Mouse (Mus musculus): ENCODE measurements at regions not wholly inside any gene's neighbourhood (a gene's known extent, or its start where the extent isn't known, plus 50 kb on each side); places are given as distances from the start of the nearest gene placed in this dataset.

- no peak overlapping the region for H3K9ac ChIP-seq (ENCODE audit: low read depth, low read length)
- ATAC-seq (replicated peaks; ENCODE audit: low FRiP score, low read depth) (no peak), DNase-seq (ENCODE audit: low spot score) (no peak)
- H3K27ac ChIP-seq: no peak overlapping the region
- no peak for TF ChIP-seq CTCF (IDR thresholded peaks at IDR 0.05; ENCODE audit: low read depth)
- no peaks in the 10 kb centered on the region for H3K27me3 ChIP-seq (ENCODE audit: insufficient read depth, low read length)
- WGBS: 29% methylated on average over 2 of the region's 2 CpGs
- H3K4me2 ChIP-seq (ENCODE audit: low read length): no peak overlapping the region
- H3K36me3 ChIP-seq (ENCODE audit: insufficient read depth, low read length): no peaks in the 10 kb centered on the region
- H3K4me3 ChIP-seq (replicated peaks; ENCODE audit: low read depth, low read length): no peak overlapping the region
- no peaks in the 10 kb centered on the region for H3K9me3 ChIP-seq (replicated peaks; ENCODE audit: low read length)
- no peaks in the 10 kb centered on the region for H3K4me1 ChIP-seq (replicated peaks; ENCODE audit: insufficient read depth, low read length)
Measured at GRCm38 (mm10) chr6:106975439-106975838, 175.6 kb upstream of the Crbn start.

- H3K4me1 ChIP-seq (replicated peaks; ENCODE audit: insufficient read depth, low read length): no peaks in the 10 kb centered on the region
- no peak overlapping the region for H3K9ac ChIP-seq (ENCODE audit: low read depth, low read length)
- no peak for TF ChIP-seq CTCF (IDR thresholded peaks at IDR 0.05; ENCODE audit: low read depth)
- H3K4me3 ChIP-seq (replicated peaks; ENCODE audit: low read depth, low read length): no peak overlapping the region
- H3K9me3 ChIP-seq (replicated peaks; ENCODE audit: low read length): no peaks in the 10 kb centered on the region
- no peaks in the 10 kb centered on the region for H3K36me3 ChIP-seq (ENCODE audit: insufficient read depth, low read length)
- ATAC-seq (replicated peaks; ENCODE audit: low FRiP score, low read depth) (no peak), DNase-seq (ENCODE audit: low spot score) (no peak)
- H3K27me3 ChIP-seq (ENCODE audit: insufficient read depth, low read length): no peaks in the 10 kb centered on the region
- H3K27ac ChIP-seq: no peak overlapping the region
- H3K4me2 ChIP-seq (ENCODE audit: low read length): no peak overlapping the region
Measured at GRCm38 (mm10) chr6:106978721-106979120, 178.8 kb upstream of the Crbn start.

- Histone ChIP-seq H3K27ac (no peak overlapping the region), H3K4me1 (replicated peaks; ENCODE audit: insufficient read depth, low read length) (no peaks in the 10 kb centered on the region), H3K9ac (ENCODE audit: low read depth, low read length) (no peak overlapping the region), H3K4me2 (ENCODE audit: low read length) (no peak overlapping the region), H3K9me3 (replicated peaks; ENCODE audit: low read length) (no peaks in the 10 kb centered on the region), H3K36me3 (ENCODE audit: insufficient read depth, low read length) (no peaks in the 10 kb centered on the region), H3K4me3 (replicated peaks; ENCODE audit: low read depth, low read length) (no peak overlapping the region), H3K27me3 (ENCODE audit: insufficient read depth, low read length) (no peaks in the 10 kb centered on the region)
- no peak for DNase-seq (ENCODE audit: low spot score)
- no peak for ATAC-seq (replicated peaks; ENCODE audit: low FRiP score, low read depth)
- WGBS: 88% methylated on average over 3 of the region's 3 CpGs
- no peak for TF ChIP-seq CTCF (IDR thresholded peaks at IDR 0.05; ENCODE audit: low read depth)
Measured at GRCm38 (mm10) chr6:106979755-106980154, 179.9 kb upstream of the Crbn start.

- no peaks in the 10 kb centered on the region for H3K4me1 ChIP-seq (replicated peaks; ENCODE audit: insufficient read depth, low read length)
- no peak overlapping the region for H3K4me3 ChIP-seq (replicated peaks; ENCODE audit: low read depth, low read length)
- H3K4me2 ChIP-seq (ENCODE audit: low read length): no peak overlapping the region
- no peaks in the 10 kb centered on the region for H3K27me3 ChIP-seq (ENCODE audit: insufficient read depth, low read length)
- no peak overlapping the region for H3K9ac ChIP-seq (ENCODE audit: low read depth, low read length)
- 84% methylated on average over 4 of the region's 4 CpGs for WGBS
- H3K9me3 ChIP-seq (replicated peaks; ENCODE audit: low read length): no peaks in the 10 kb centered on the region
- TF ChIP-seq CTCF (IDR thresholded peaks at IDR 0.05; ENCODE audit: low read depth): no peak
- H3K27ac ChIP-seq: no peak overlapping the region
- no peaks in the 10 kb centered on the region for H3K36me3 ChIP-seq (ENCODE audit: insufficient read depth, low read length)
- no peak for DNase-seq (ENCODE audit: low spot score)
- no peak for ATAC-seq (replicated peaks; ENCODE audit: low FRiP score, low read depth)
Measured at GRCm38 (mm10) chr6:106980188-106980587, 180.3 kb upstream of the Crbn start.

- Histone ChIP-seq H3K4me2 (ENCODE audit: low read length) (no peak overlapping the region), H3K9me3 (replicated peaks; ENCODE audit: low read length) (no peaks in the 10 kb centered on the region), H3K27me3 (ENCODE audit: insufficient read depth, low read length) (no peaks in the 10 kb centered on the region), H3K4me3 (replicated peaks; ENCODE audit: low read depth, low read length) (no peak overlapping the region), H3K9ac (ENCODE audit: low read depth, low read length) (no peak overlapping the region), H3K4me1 (replicated peaks; ENCODE audit: insufficient read depth, low read length) (no peaks in the 10 kb centered on the region), H3K36me3 (ENCODE audit: insufficient read depth, low read length) (no peaks in the 10 kb centered on the region), H3K27ac (no peak overlapping the region)
- no peak for DNase-seq (ENCODE audit: low spot score)
- WGBS: 92% methylated on average over 1 of the region's 1 CpGs
- no peak for ATAC-seq (replicated peaks; ENCODE audit: low FRiP score, low read depth)
- TF ChIP-seq CTCF (IDR thresholded peaks at IDR 0.05; ENCODE audit: low read depth): no peak
Measured at GRCm38 (mm10) chr6:106981232-106981631, 181.4 kb upstream of the Crbn start.

- no peak overlapping the region for H3K4me2 ChIP-seq (ENCODE audit: low read length)
- H3K27ac ChIP-seq: no peak overlapping the region
- no peak overlapping the region for H3K4me3 ChIP-seq (replicated peaks; ENCODE audit: low read depth, low read length)
- no peaks in the 10 kb centered on the region for H3K27me3 ChIP-seq (ENCODE audit: insufficient read depth, low read length)
- no peak overlapping the region for H3K9ac ChIP-seq (ENCODE audit: low read depth, low read length)
- no peak for TF ChIP-seq CTCF (IDR thresholded peaks at IDR 0.05; ENCODE audit: low read depth)
- no peaks in the 10 kb centered on the region for H3K9me3 ChIP-seq (replicated peaks; ENCODE audit: low read length)
- WGBS: 35% methylated on average over 4 of the region's 4 CpGs
- ATAC-seq (replicated peaks; ENCODE audit: low FRiP score, low read depth) (no peak), DNase-seq (ENCODE audit: low spot score) (no peak)
- no peaks in the 10 kb centered on the region for H3K36me3 ChIP-seq (ENCODE audit: insufficient read depth, low read length)
- no peaks in the 10 kb centered on the region for H3K4me1 ChIP-seq (replicated peaks; ENCODE audit: insufficient read depth, low read length)
Measured at GRCm38 (mm10) chr6:106985132-106985801, 185.4 kb upstream of the Crbn start.

- Histone ChIP-seq H3K4me3 (replicated peaks; ENCODE audit: low read depth, low read length) (no peak overlapping the region), H3K27me3 (ENCODE audit: insufficient read depth, low read length) (no peaks in the 10 kb centered on the region), H3K4me1 (replicated peaks; ENCODE audit: insufficient read depth, low read length) (no peaks in the 10 kb centered on the region), H3K36me3 (ENCODE audit: insufficient read depth, low read length) (no peaks in the 10 kb centered on the region), H3K9ac (ENCODE audit: low read depth, low read length) (no peak overlapping the region), H3K27ac (no peak overlapping the region), H3K4me2 (ENCODE audit: low read length) (no peak overlapping the region), H3K9me3 (replicated peaks; ENCODE audit: low read length) (no peaks in the 10 kb centered on the region)
- ATAC-seq (replicated peaks; ENCODE audit: low FRiP score, low read depth) (no peak), DNase-seq (ENCODE audit: low spot score) (no peak)
- 93% methylated on average over 1 of the region's 1 CpGs for WGBS
- TF ChIP-seq CTCF (IDR thresholded peaks at IDR 0.05; ENCODE audit: low read depth): no peak
Measured at GRCm38 (mm10) chr6:106991586-106991985, 191.7 kb upstream of the Crbn start.

All from kidney, postnatal 0 days (tissue).